Mouse (Mus musculus) spleen, adult 12 weeks (tissue): ENCODE data around the gene Rev1.
A peak's percentile ranks its signal among the peaks of the same experiment; 100 is the strongest.

Source experiments
- DNase-seq: peaks from one replicate; pipeline ENCODE4 v3.0.0; 2022; ENCODE audit warnings: low spot score

The Rev1 gene

GRCm38 (mm10) chr1:38129501-38130267 lies at the start of gene Rev1:
Gene Rev1, minus strand, starts transcription at chr1:38129801.
- peak; percentile 89 for DNase-seq

- no peak for DNase-seq
Observed at GRCm38 (mm10) chr1:38178929-38179328, 49.3 kb upstream of the Rev1 start.

DNA sequence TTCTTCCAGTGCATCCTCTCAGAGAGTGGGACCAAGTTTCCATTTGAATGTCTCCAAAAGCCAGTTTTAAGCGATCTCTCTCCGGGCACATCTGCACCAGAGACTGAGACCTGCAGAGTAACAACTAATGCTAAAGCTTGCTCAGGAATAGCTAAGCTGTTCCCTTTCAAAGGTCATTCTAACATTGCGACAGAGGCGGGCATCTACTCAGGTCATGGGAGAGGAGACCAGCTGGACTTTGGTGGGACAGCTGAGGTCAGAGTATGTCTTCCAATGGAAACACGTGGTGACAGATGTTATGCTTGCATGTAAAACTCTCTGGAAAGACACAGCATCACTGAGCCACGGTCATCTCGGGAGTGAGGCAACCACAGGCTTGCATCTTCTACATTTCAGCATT lies 46.5 kb upstream of the Rev1 start:
- no peak for DNase-seq

DNA sequence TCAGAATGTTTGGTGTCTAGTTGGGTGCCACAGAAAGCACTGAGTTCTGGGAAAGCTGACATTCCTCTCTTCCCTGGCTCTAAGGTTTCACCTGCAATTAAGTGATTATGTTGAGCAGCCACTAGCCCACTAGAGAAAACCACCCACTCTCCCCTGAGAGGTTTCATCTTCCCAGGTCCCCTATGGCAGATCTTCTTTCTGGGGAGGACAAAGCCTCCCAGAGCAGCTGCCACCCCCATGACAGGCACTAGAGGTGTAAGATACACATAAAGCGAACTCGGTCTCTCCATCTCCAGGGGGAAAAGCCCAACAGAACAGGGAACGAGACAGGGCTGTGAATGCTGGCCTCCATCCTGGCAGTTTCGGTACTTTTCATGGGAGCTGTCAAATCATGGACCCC lies 42.3 kb upstream of the Rev1 start:
- DNase-seq = no peak

- no peak for DNase-seq
Observed at GRCm38 (mm10) chr1:38165696-38166095, 36.1 kb upstream of the Rev1 start.

DNA sequence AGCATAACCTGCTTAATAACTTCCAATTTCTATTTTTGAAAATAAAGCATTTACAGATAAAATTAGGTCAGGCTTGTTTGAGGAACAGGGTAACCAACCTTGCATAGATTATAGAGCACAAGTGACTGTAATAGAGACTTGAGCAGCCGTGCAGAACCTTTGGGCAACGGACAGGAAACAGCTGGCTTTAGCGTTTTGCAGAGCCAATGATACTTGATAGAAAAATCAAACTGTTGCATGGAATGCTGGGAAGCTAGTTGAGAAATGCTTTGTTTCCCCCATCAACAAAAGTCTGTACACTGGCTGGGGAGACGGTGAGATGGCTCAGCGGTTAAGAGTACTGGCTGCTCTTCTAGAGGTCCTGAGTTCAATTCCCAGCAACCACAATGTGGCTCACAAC lies 20.5 kb upstream of the Rev1 start:
- no peak for DNase-seq

GRCm38 (mm10) chr1:38146008-38146407 lies 16.4 kb upstream of the Rev1 start:
- DNase-seq = no peak

GRCm38 (mm10) chr1:38141371-38141770 lies 11.8 kb upstream of the Rev1 start:
- no peak for DNase-seq

- DNase-seq = no peak
Observed at GRCm38 (mm10) chr1:38140911-38141310, 11.3 kb upstream of the Rev1 start.

DNA sequence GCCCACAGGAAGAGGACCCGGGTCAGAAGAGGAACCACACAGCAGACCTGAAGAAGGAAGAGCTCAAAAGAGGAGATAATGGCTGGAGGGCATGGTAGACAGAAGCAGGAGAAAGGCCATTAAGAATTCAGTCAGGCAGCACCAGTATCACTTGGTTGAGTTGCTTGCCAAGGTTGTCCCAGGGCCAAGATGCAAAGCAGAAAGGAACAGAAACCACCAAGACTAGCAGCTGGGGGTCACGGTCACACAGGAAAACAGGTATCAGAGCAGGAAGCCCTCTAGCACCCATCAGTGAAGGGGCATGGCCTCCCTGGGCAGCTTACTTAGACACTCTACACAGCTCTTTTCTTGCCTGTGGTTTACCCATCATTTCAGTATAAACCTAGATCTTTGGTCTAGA lies 9.8 kb upstream of the Rev1 start:
- no peak for DNase-seq

DNA sequence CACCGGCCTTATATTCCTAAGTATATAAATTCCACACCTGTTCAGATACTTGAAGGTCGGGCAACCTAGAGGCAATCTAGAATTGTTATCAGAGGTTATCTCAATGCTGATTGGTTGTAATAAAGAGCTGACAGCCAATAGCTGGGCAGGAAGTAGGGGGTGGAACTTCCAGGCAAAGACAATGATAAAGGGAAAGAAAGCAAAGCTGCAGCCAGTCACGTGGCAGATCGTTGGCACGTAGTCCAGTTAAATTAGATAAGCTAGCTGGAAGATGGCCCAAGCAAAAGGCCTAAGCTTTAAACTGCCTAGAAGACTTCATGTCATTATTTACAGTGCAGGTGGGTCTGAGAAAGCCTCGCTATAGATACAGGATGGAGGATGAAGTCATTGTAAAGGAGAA lies 3.3 kb upstream of the Rev1 start:
- DNase-seq = no peak

- peak; percentile 55 for DNase-seq
Observed at GRCm38 (mm10) chr1:38130715-38131483, 1.3 kb upstream of the Rev1 start.

DNA sequence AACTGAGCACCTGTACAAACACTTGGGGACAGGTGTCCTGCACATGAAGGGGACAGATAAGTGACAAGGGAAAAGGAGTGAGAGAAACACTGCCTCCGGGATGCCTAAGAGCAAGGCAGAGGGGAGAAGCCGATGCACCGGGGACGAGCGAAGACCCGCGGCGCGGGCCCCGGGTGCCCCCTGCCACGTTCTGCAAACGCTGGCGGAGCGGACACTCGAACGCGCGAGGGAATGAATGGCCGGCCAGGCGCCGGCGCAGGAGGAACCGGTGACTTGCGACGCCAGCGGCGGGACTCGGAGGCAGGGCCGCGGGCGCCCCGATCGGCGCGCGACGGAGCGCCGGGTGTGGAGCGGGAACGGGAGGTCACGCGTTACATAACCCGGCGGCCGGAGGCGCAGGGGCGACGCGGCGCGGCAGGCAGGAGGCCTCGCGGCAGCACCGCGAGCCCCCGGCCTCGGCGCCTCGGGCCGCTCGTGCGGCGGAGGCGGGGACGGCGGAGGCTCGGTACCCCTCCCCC lies 623 bp downstream of the Rev1 start:
- peak; percentile 53 for DNase-seq

DNA sequence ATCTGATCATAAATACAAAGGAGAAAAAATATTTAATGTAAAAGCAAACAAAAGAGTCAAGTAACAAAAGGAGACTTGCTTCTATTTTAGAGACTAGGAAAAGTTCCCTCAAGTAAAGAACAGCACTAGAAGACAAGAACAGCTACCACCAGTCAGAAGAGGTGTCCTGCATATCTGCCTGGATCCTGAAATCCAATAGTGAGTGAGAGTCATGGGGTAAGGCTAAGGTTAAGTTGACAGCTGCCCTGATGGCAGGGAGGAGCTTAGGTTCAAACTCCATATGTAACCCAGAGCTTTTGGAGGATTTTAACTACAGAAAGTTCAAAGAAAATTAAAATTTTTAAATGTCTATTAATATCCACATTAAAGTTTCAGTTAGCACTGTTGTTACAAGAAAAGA lies 2.6 kb downstream of the Rev1 start:
- DNase-seq = no peak

DNA sequence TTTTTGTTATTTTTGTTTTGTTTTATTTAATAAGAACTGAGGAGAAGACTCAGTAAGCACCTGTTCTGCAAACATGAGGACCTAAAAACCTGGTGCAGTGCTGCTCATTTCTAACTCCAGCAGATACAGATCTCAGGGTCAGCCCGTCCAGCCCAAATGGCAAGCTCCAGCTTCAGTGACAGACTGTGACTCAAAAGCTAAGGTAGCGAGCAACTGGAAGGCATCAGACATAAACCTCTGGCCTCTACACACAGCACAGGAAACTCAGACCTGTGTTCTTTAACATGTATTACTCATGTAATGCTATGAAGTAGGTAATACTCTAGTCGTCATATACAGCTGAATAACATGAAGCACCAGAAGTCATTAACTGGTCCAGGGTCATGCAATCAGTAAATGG lies 3.2 kb downstream of the Rev1 start:
- DNase-seq = no peak

GRCm38 (mm10) chr1:38124261-38124660 lies 5.3 kb downstream of the Rev1 start:
- no peak for DNase-seq

GRCm38 (mm10) chr1:38120877-38121276 lies 8.7 kb downstream of the Rev1 start:
- DNase-seq = no peak

- no peak for DNase-seq
Observed at GRCm38 (mm10) chr1:38118624-38119023, 11.0 kb downstream of the Rev1 start.

DNA sequence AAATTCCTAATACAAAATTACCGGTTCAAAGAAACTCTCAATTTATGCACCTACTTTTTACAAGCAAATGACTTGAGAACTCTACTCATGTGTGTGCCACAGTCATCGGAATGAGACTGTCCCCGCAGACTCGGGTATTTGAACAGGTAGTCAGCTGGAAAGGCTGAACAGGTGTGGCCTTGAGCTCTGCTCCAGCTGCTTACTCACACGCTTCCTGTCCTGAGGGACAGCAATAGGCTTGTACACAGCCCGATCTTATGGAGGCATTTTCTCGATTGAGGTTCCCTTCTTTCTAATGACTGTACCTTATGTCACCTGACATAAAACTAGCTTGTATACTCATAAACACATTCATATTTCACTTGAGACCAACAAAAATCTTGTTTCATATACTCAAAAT lies 19.8 kb downstream of the Rev1 start:
- no peak for DNase-seq

DNA sequence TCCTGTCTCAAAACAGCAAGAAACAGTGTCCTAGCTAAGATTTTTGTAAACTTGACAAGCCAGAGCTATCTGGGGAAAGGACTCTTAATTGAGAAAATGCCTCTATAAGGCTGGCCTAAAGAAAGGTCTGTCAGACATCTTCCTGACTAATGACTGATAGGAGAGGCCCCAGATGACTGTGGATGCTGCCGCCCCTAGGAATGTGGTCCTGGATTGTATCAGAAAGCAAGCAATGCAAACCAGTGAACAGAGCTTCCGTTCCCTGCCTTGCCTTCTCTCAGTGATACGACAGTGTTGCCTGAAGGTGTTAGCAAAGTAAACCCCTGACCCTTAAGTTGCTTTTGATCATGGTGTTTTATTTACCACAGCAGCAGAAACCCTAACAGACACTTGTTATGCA lies 25.8 kb downstream of the Rev1 start:
- DNase-seq = no peak

GRCm38 (mm10) chr1:38103214-38103613 lies 26.4 kb downstream of the Rev1 start:
- DNase-seq = no peak

DNA sequence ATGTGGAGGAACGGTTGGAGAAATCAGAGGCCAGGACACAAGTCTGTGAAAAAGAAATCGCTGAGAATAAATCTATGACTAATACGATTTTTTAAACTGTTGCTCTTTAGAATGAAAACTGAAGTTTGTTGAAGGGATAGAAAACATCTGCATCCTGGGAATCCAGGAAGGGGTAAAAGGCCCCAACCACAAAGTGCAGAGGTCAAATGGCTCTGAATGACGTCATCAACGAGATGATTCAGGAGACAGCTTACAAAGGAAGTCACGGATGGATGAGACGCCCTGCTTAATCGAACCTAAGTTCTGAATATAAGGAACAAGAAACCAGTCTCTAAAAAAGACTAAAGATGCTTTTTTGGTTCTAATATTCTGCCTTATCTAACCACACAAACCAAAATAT lies 48.3 kb downstream of the Rev1 start:
- DNase-seq = no peak

- DNase-seq = no peak
Observed at GRCm38 (mm10) chr1:38071326-38071725, 58.3 kb downstream of the Rev1 start.
